Mouse (Mus musculus): Measurements from ENCODE around the gene Cdk5rap1. TPM values are rescaled to one million over a fixed set of nuclear protein-coding genes. Genes with fewer than 3 reads are reported as not detected.
"Not testable (repeated sequence)": the region's sequence is repeated elsewhere in the genome, so short reads cannot be mapped to it uniquely, and the experiment has no call there.

Cdk5rap1 gene
- polyA plus RNA-seq, 1 experiment = 16.3 TPM

GRCm38 (mm10) chr2:154367510-154367909, 5.3 kb downstream of the Cdk5rap1 start:
- WGBS = 85% methylated on average over 1 of the region's 1 CpGs

GRCm38 (mm10) chr2:154354000-154354425, 18.8 kb downstream of the Cdk5rap1 start:
- Histone ChIP-seq H3K27ac (ENCODE audit: control insufficient read depth, insufficient read depth, low read depth, low read length, poor library complexity) (peak overlapping the region; percentile 92), H3K4me3 (replicated peaks; ENCODE audit: control insufficient read depth, low read depth, low read length) (peak overlapping the region; percentile 85)
- not testable (repeated sequence) for H3K4me1 ChIP-seq (ENCODE audit: control insufficient read depth, insufficient read depth, low read length)
- 67% methylated on average over 15 of the region's 19 CpGs for WGBS

More at GRCm38 (mm10) chr2:154367510-154367909, 5.3 kb downstream of the Cdk5rap1 start:
- no peak overlapping the region for H3K27ac ChIP-seq (ENCODE audit: control insufficient read depth, insufficient read depth, low read depth, low read length, poor library complexity)
- TF ChIP-seq CTCF (IDR thresholded peaks at IDR 0.05; ENCODE audit: control insufficient read depth, insufficient read depth, low read length) = no peak
- TF ChIP-seq POLR2A (IDR thresholded peaks at IDR 0.05; ENCODE audit: borderline replicate concordance, control insufficient read depth, low read depth, low read length) = no peak
- H3K4me1 ChIP-seq (ENCODE audit: control insufficient read depth, insufficient read depth, low read length) = no peaks in the 10 kb centered on the region
- no peak overlapping the region for H3K4me3 ChIP-seq (replicated peaks; ENCODE audit: control insufficient read depth, low read depth, low read length)

- WGBS = 93% methylated on average over 3 of the region's 3 CpGs
- TF ChIP-seq POLR2A (IDR thresholded peaks at IDR 0.05; ENCODE audit: borderline replicate concordance, control insufficient read depth, low read depth, low read length) (no peak), CTCF (IDR thresholded peaks at IDR 0.05; ENCODE audit: control insufficient read depth, insufficient read depth, low read length) (no peak)
- Histone ChIP-seq H3K27ac (ENCODE audit: control insufficient read depth, insufficient read depth, low read depth, low read length, poor library complexity) (no peak overlapping the region), H3K4me1 (ENCODE audit: control insufficient read depth, insufficient read depth, low read length) (no peaks in the 10 kb centered on the region), H3K4me3 (replicated peaks; ENCODE audit: control insufficient read depth, low read depth, low read length) (no peak overlapping the region)
These were observed 24.7 kb downstream of the Cdk5rap1 start for GRCm38 (mm10) chr2:154348152-154348551.

GRCm38 (mm10) chr2:154339356-154339755, 33.5 kb downstream of the Cdk5rap1 start:
- 86% methylated on average over 2 of the region's 2 CpGs for WGBS
- Histone ChIP-seq H3K4me1 (ENCODE audit: control insufficient read depth, insufficient read depth, low read length) (no peaks in the 10 kb centered on the region), H3K4me3 (replicated peaks; ENCODE audit: control insufficient read depth, low read depth, low read length) (no peak overlapping the region), H3K27ac (ENCODE audit: control insufficient read depth, insufficient read depth, low read depth, low read length, poor library complexity) (no peak overlapping the region)
- TF ChIP-seq POLR2A (IDR thresholded peaks at IDR 0.05; ENCODE audit: borderline replicate concordance, control insufficient read depth, low read depth, low read length) = no peak
- no peak for TF ChIP-seq CTCF (IDR thresholded peaks at IDR 0.05; ENCODE audit: control insufficient read depth, insufficient read depth, low read length)

- WGBS = 61% methylated on average over 1 of the region's 1 CpGs
- no peak for TF ChIP-seq CTCF (IDR thresholded peaks at IDR 0.05; ENCODE audit: control insufficient read depth, insufficient read depth, low read length)
- Histone ChIP-seq H3K4me3 (replicated peaks; ENCODE audit: control insufficient read depth, low read depth, low read length) (no peak overlapping the region), H3K4me1 (ENCODE audit: control insufficient read depth, insufficient read depth, low read length) (no peaks in the 10 kb centered on the region), H3K27ac (ENCODE audit: control insufficient read depth, insufficient read depth, low read depth, low read length, poor library complexity) (no peak overlapping the region)
These were observed 34.6 kb downstream of the Cdk5rap1 start for GRCm38 (mm10) chr2:154338161-154338560.

DNA sequence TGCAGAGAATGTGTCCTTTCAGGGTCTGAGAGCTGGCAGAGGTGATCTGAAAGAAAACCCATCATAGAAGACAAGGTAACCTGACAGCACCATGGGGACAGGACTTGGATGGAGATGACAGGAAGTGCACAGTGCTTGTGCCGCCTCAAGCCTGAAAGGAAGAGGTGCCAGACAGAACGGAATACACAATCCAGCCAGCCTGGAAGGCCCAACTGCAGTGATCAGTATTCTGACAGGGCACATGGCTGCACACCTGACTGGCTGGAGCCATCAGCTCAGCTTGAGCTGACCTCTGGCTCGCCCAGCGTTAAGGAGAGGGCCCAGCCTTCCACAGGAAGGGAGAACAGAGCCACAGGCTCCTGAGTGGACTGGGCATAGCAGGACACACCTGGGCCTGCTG, 37.2 kb downstream of the Cdk5rap1 start:
- H3K27ac ChIP-seq (ENCODE audit: control insufficient read depth, insufficient read depth, low read depth, low read length, poor library complexity) = no peak overlapping the region
- no peak overlapping the region for H3K4me3 ChIP-seq (replicated peaks; ENCODE audit: control insufficient read depth, low read depth, low read length)
- TF ChIP-seq POLR2A (IDR thresholded peaks at IDR 0.05; ENCODE audit: borderline replicate concordance, control insufficient read depth, low read depth, low read length) (no peak), CTCF (IDR thresholded peaks at IDR 0.05; ENCODE audit: control insufficient read depth, insufficient read depth, low read length) (no peak)
- H3K4me1 ChIP-seq (ENCODE audit: control insufficient read depth, insufficient read depth, low read length) = no peaks in the 10 kb centered on the region
- WGBS = 88% methylated on average over 4 of the region's 4 CpGs

DNA sequence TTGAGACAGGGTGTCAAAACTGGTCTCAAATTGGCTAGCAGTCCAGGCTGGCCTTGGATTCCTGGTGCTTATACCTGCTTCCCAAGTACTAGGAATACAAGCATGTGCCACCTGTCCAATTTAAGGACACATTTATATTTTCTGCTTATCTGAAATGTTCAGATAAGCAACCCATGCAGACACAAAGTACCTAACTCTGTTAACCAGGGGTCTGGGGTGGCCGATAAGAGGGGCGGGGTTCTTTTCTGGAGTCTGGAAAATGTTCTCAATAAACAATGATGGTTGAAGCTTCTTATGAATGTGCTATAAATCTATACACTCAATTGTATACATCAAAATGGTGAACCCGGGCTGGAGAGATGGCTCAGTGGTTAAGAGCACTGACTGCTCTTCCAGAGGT, 46.0 kb downstream of the Cdk5rap1 start:
- 61% methylated on average over 3 of the region's 3 CpGs for WGBS
- no peak for TF ChIP-seq POLR2A (IDR thresholded peaks at IDR 0.05; ENCODE audit: borderline replicate concordance, control insufficient read depth, low read depth, low read length)
- no peak for TF ChIP-seq CTCF (IDR thresholded peaks at IDR 0.05; ENCODE audit: control insufficient read depth, insufficient read depth, low read length)
- Histone ChIP-seq H3K4me3 (replicated peaks; ENCODE audit: control insufficient read depth, low read depth, low read length) (no peak overlapping the region), H3K27ac (ENCODE audit: control insufficient read depth, insufficient read depth, low read depth, low read length, poor library complexity) (no peak overlapping the region), H3K4me1 (ENCODE audit: control insufficient read depth, insufficient read depth, low read length) (0 out of 2 replicates have a peak, but pooled peaks cover 2% of the 10 kb centered on the region)

GRCm38 (mm10) chr2:154313771-154314170, 59.0 kb downstream of the Cdk5rap1 start:
- 29% methylated on average over 5 of the region's 5 CpGs for WGBS
- not testable (repeated sequence) for H3K4me3 ChIP-seq (replicated peaks; ENCODE audit: control insufficient read depth, low read depth, low read length); H3K4me1 ChIP-seq (ENCODE audit: control insufficient read depth, insufficient read depth, low read length); H3K27ac ChIP-seq (ENCODE audit: control insufficient read depth, insufficient read depth, low read depth, low read length, poor library complexity)

DNA sequence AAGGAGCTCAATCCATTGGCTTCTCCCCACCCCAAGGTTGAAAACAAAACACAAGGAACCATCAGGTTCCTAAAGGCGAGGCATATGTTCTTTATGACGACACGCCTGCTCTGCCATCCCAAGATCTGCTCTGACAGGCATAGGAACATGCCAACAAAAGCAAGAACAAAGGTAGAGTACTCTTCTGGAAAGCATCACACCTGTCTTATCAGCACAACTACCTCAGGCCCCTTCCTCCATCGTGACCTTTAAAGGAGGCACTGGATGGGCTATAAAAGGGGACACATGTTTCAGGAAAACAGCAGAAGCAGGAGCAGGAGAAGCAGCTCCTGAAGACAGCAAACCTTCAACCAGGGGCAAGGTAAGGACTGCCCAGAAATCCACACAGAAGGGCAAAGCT, 65.9 kb downstream of the Cdk5rap1 start, which contains the start of gene Bpifb9b:
Gene Bpifb9b, plus strand, starts transcription at position 301 of the 400 bp plus-strand sequence.
- not testable (repeated sequence) for H3K27ac ChIP-seq (ENCODE audit: control insufficient read depth, insufficient read depth, low read depth, low read length, poor library complexity)

DNA sequence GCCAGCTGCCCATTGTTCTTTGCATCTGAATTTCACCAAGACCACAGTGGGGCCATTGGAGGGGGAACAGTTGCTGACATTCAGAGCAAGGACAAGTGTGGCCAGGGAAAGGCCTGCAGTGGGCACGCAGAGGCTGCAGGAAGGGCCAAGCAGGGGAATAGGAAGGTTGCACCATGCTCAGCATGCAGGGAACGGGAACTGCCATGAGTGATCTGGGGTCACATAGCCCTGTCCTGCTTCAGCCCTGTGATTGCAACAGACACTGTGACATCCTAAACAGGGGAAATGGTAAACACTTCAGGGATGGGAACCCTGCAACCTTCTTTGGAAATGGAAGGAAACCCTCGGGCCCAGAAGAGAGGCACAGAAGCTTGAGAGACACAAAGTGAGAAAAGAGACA, 68.2 kb downstream of the Cdk5rap1 start:
- H3K4me3 ChIP-seq (replicated peaks; ENCODE audit: control insufficient read depth, low read depth, low read length); H3K4me1 ChIP-seq (ENCODE audit: control insufficient read depth, insufficient read depth, low read length); H3K27ac ChIP-seq (ENCODE audit: control insufficient read depth, insufficient read depth, low read depth, low read length, poor library complexity): not testable (repeated sequence)
- WGBS = 41% methylated on average over 1 of the region's 3 CpGs

More for the DNA sequence above, 65.9 kb downstream of the Cdk5rap1 start, which contains the start of gene Bpifb9b:
- not testable (repeated sequence) for H3K4me3 ChIP-seq (replicated peaks; ENCODE audit: control insufficient read depth, low read depth, low read length); H3K4me1 ChIP-seq (ENCODE audit: control insufficient read depth, insufficient read depth, low read length)
- 75% methylated on average over 4 of the region's 4 CpGs for WGBS

Measured in bone marrow, adult 2 months (tissue).